Mouse (Mus musculus): Measurements from ENCODE around the gene Etfbkmt. TPM values are rescaled to one million over a fixed set of nuclear protein-coding genes. Genes with fewer than 3 reads are reported as not detected.
A peak's percentile ranks its signal among the peaks of the same experiment; 100 is the strongest.
"Not testable (repeated sequence)": the region's sequence is repeated elsewhere in the genome, so short reads cannot be mapped to it uniquely, and the experiment has no call there.

Etfbkmt gene
- total and polyA plus RNA-seq, 2 experiments from 2014 or later: 4.9 to 6.6 TPM

GRCm38 (mm10) chr6:149155031-149155841, 15.6 kb downstream of the Etfbkmt start:
- Histone ChIP-seq H3K4me2 (ENCODE audit: low read depth, low read length) (no peak overlapping the region), H3K9ac (replicated peaks; ENCODE audit: low read length) (no peak overlapping the region), H3K27me3 (ENCODE audit: insufficient read depth, low read length) (no peaks in the 10 kb centered on the region), H3K4me3 (ENCODE audit: low read length) (no peak overlapping the region), H3K9me3 (ENCODE audit: low read length) (no peaks in the 10 kb centered on the region), H3K4me1 (ENCODE audit: insufficient read depth, low read length) (no peaks in the 10 kb centered on the region), H3K36me3 (ENCODE audit: insufficient read depth, low read length) (peaks cover 6% of the 10 kb centered on the region; the same call in 1 of the 2 replicates), H3K27ac (no peak overlapping the region)
- TF ChIP-seq CTCF (IDR thresholded peaks at IDR 0.05; ENCODE audit: low read depth): no peak
- 71% methylated on average over 3 of the region's 3 CpGs for whole genome bisulfite sequencing
- no peak for DNase-seq (ENCODE audit: low spot score)
- ATAC-seq: no peak

- 86% methylated on average over 3 of the region's 4 CpGs for WGBS
- not testable (repeated sequence) for H3K4me3 ChIP-seq (ENCODE audit: low read length); DNase-seq (ENCODE audit: low spot score)
These were observed 27.4 kb downstream of the Etfbkmt start for GRCm38 (mm10) chr6:149167038-149167437.

GRCm38 (mm10) chr6:149167672-149168071, 28.0 kb downstream of the Etfbkmt start:
- no peaks in the 10 kb centered on the region for H3K4me1 ChIP-seq (ENCODE audit: insufficient read depth, low read length)
- 100% methylated on average over 1 of the region's 1 CpGs for WGBS
- no peak overlapping the region for H3K27ac ChIP-seq
- no peak for TF ChIP-seq CTCF (IDR thresholded peaks at IDR 0.05; ENCODE audit: low read depth)
- H3K27me3 ChIP-seq (ENCODE audit: insufficient read depth, low read length): no peaks in the 10 kb centered on the region
- peaks cover 11% of the 10 kb centered on the region; the same call in 1 of the 2 replicates for H3K36me3 ChIP-seq (ENCODE audit: insufficient read depth, low read length)
- no peaks in the 10 kb centered on the region for H3K9me3 ChIP-seq (ENCODE audit: low read length)
- ATAC-seq: no peak
- no peak overlapping the region for H3K4me3 ChIP-seq (ENCODE audit: low read length)
- DNase-seq (ENCODE audit: low spot score): no peak
- H3K9ac ChIP-seq (replicated peaks; ENCODE audit: low read length): no peak overlapping the region
- no peak overlapping the region for H3K4me2 ChIP-seq (ENCODE audit: low read depth, low read length)

More at GRCm38 (mm10) chr6:149167038-149167437, 27.4 kb downstream of the Etfbkmt start:
- H3K4me1 ChIP-seq (ENCODE audit: insufficient read depth, low read length); H3K9ac ChIP-seq (replicated peaks; ENCODE audit: low read length); H3K27me3 ChIP-seq (ENCODE audit: insufficient read depth, low read length); ATAC-seq; H3K27ac ChIP-seq; H3K4me2 ChIP-seq (ENCODE audit: low read depth, low read length); H3K9me3 ChIP-seq (ENCODE audit: low read length): not testable (repeated sequence)
- H3K36me3 ChIP-seq (ENCODE audit: insufficient read depth, low read length): peaks cover 11% of the 10 kb centered on the region; the same call in 1 of the 2 replicates

- H3K9ac ChIP-seq (replicated peaks; ENCODE audit: low read length): no peak overlapping the region
These were observed 28.8 kb downstream of the Etfbkmt start for GRCm38 (mm10) chr6:149168436-149168835.

GRCm38 (mm10) chr6:149169965-149170364, 30.3 kb downstream of the Etfbkmt start:
- peaks cover 11% of the 10 kb centered on the region; the same call in 1 of the 2 replicates for H3K36me3 ChIP-seq (ENCODE audit: insufficient read depth, low read length)
- DNase-seq (ENCODE audit: low spot score); H3K4me3 ChIP-seq (ENCODE audit: low read length); ATAC-seq; H3K27ac ChIP-seq; H3K4me1 ChIP-seq (ENCODE audit: insufficient read depth, low read length); H3K9ac ChIP-seq (replicated peaks; ENCODE audit: low read length); H3K27me3 ChIP-seq (ENCODE audit: insufficient read depth, low read length); H3K4me2 ChIP-seq (ENCODE audit: low read depth, low read length); H3K9me3 ChIP-seq (ENCODE audit: low read length): not testable (repeated sequence)
- WGBS: 96% methylated on average over 4 of the region's 4 CpGs

More at GRCm38 (mm10) chr6:149168436-149168835, 28.8 kb downstream of the Etfbkmt start:
- no peak overlapping the region for H3K27ac ChIP-seq
- 99% methylated on average over 2 of the region's 2 CpGs for WGBS
- DNase-seq (ENCODE audit: low spot score): no peak
- no peak overlapping the region for H3K4me3 ChIP-seq (ENCODE audit: low read length)
- ATAC-seq: no peak
- peaks cover 11% of the 10 kb centered on the region; the same call in 1 of the 2 replicates for H3K36me3 ChIP-seq (ENCODE audit: insufficient read depth, low read length)
- H3K4me2 ChIP-seq (ENCODE audit: low read depth, low read length): no peak overlapping the region
- no peaks in the 10 kb centered on the region for H3K9me3 ChIP-seq (ENCODE audit: low read length)
- H3K4me1 ChIP-seq (ENCODE audit: insufficient read depth, low read length): no peaks in the 10 kb centered on the region
- no peaks in the 10 kb centered on the region for H3K27me3 ChIP-seq (ENCODE audit: insufficient read depth, low read length)
- TF ChIP-seq CTCF (IDR thresholded peaks at IDR 0.05; ENCODE audit: low read depth): no peak

- no peak for TF ChIP-seq CTCF (IDR thresholded peaks at IDR 0.05; ENCODE audit: low read depth)
- DNase-seq (ENCODE audit: low spot score) (peak; percentile 15), ATAC-seq (peak; percentile 43; the same call in 1 of the 2 replicates)
- Histone ChIP-seq H3K9ac (replicated peaks; ENCODE audit: low read length) (no peak overlapping the region), H3K4me3 (ENCODE audit: low read length) (no peak overlapping the region), H3K36me3 (ENCODE audit: insufficient read depth, low read length) (peaks cover 8% of the 10 kb centered on the region), H3K9me3 (ENCODE audit: low read length) (peaks cover 7% of the 10 kb centered on the region; the same call in 1 of the 2 replicates), H3K4me2 (ENCODE audit: low read depth, low read length) (no peak overlapping the region), H3K4me1 (ENCODE audit: insufficient read depth, low read length) (no peaks in the 10 kb centered on the region), H3K27me3 (ENCODE audit: insufficient read depth, low read length) (no peaks in the 10 kb centered on the region), H3K27ac (no peak overlapping the region)
- WGBS: 77% methylated on average over 4 of the region's 4 CpGs
These were observed 34.4 kb downstream of the Etfbkmt start for GRCm38 (mm10) chr6:149173831-149174625.

Data from hindbrain, postnatal 0 days (tissue).